Mouse (Mus musculus): ENCODE measurements at regions not wholly inside any gene's neighbourhood (a gene's known extent, or its start where the extent isn't known, plus 50 kb on each side); places are given as distances from the start of the nearest gene placed in this dataset.
A peak's percentile ranks its signal among the peaks of the same experiment; 100 is the strongest.

GRCm38 (mm10) chr6:143361963-143362362, 194.9 kb downstream of the Etnk1 start:
- peaks cover 2% of the 10 kb centered on the region; the same call in 1 of the 2 replicates for H3K4me1 ChIP-seq (replicated peaks; ENCODE audit: control insufficient read depth, insufficient read depth, low read length)
- ATAC-seq (ENCODE audit: low read depth) = no peak
- no peak overlapping the region for H3K4me3 ChIP-seq (ENCODE audit: low read length)
- no peaks in the 10 kb centered on the region for H3K36me3 ChIP-seq (ENCODE audit: control insufficient read depth, insufficient read depth, low read length)
- H3K27me3 ChIP-seq (ENCODE audit: control insufficient read depth, insufficient read depth, low read depth, low read length) = no peaks in the 10 kb centered on the region
- 87% methylated on average over 2 of the region's 2 CpGs for WGBS
- H3K4me2 ChIP-seq (ENCODE audit: low read depth, low read length) = no peak overlapping the region
- H3K9me3 ChIP-seq (ENCODE audit: control insufficient read depth, low read length) = no peaks in the 10 kb centered on the region
- no peak overlapping the region for H3K9ac ChIP-seq (ENCODE audit: low read length)
- H3K27ac ChIP-seq (ENCODE audit: low read length) = no peak overlapping the region

- Histone ChIP-seq H3K9ac (ENCODE audit: low read length) (no peak overlapping the region), H3K27ac (ENCODE audit: low read length) (no peak overlapping the region), H3K9me3 (ENCODE audit: control insufficient read depth, low read length) (no peaks in the 10 kb centered on the region), H3K4me1 (replicated peaks; ENCODE audit: control insufficient read depth, insufficient read depth, low read length) (peaks cover 2% of the 10 kb centered on the region; the same call in 1 of the 2 replicates), H3K36me3 (ENCODE audit: control insufficient read depth, insufficient read depth, low read length) (no peaks in the 10 kb centered on the region), H3K4me3 (ENCODE audit: low read length) (no peak overlapping the region), H3K4me2 (ENCODE audit: low read depth, low read length) (no peak overlapping the region), H3K27me3 (ENCODE audit: control insufficient read depth, insufficient read depth, low read depth, low read length) (no peaks in the 10 kb centered on the region)
- WGBS = 87% methylated on average over 5 of the region's 5 CpGs
- no peak for ATAC-seq (ENCODE audit: low read depth)
Observed at GRCm38 (mm10) chr6:143365840-143366239, 198.8 kb downstream of the Etnk1 start.

- Histone ChIP-seq H3K4me3 (ENCODE audit: low read length) (no peak overlapping the region), H3K9ac (ENCODE audit: low read length) (no peak overlapping the region), H3K27me3 (ENCODE audit: control insufficient read depth, insufficient read depth, low read depth, low read length) (no peaks in the 10 kb centered on the region), H3K9me3 (ENCODE audit: control insufficient read depth, low read length) (no peaks in the 10 kb centered on the region), H3K36me3 (ENCODE audit: control insufficient read depth, insufficient read depth, low read length) (no peaks in the 10 kb centered on the region), H3K27ac (ENCODE audit: low read length) (0 out of 2 replicates have a peak overlapping the region, but pooled peaks have one; percentile 1), H3K4me2 (ENCODE audit: low read depth, low read length) (no peak overlapping the region), H3K4me1 (replicated peaks; ENCODE audit: control insufficient read depth, insufficient read depth, low read length) (no peaks in the 10 kb centered on the region; the same call in 1 of the 2 replicates)
- 30% methylated on average over 3 of the region's 3 CpGs for WGBS
- peak; percentile 91 for ATAC-seq (ENCODE audit: low read depth)
Observed at GRCm38 (mm10) chr6:143367804-143368203, 200.8 kb downstream of the Etnk1 start.

- ATAC-seq (ENCODE audit: low read depth) = peak; percentile 41; the same call in 1 of the 2 replicates
Observed at GRCm38 (mm10) chr6:143368646-143369045, 201.6 kb downstream of the Etnk1 start.

GRCm38 (mm10) chr6:143372487-143372886, 205.5 kb downstream of the Etnk1 start:
- WGBS = 55% methylated on average over 5 of the region's 5 CpGs
- Histone ChIP-seq H3K36me3 (ENCODE audit: control insufficient read depth, insufficient read depth, low read length) (no peaks in the 10 kb centered on the region), H3K4me2 (ENCODE audit: low read depth, low read length) (no peak overlapping the region), H3K27me3 (ENCODE audit: control insufficient read depth, insufficient read depth, low read depth, low read length) (no peaks in the 10 kb centered on the region), H3K9ac (ENCODE audit: low read length) (no peak overlapping the region), H3K4me1 (replicated peaks; ENCODE audit: control insufficient read depth, insufficient read depth, low read length) (peaks cover 7% of the 10 kb centered on the region), H3K4me3 (ENCODE audit: low read length) (no peak overlapping the region), H3K9me3 (ENCODE audit: control insufficient read depth, low read length) (no peaks in the 10 kb centered on the region), H3K27ac (ENCODE audit: low read length) (no peak overlapping the region)
- no peak for ATAC-seq (ENCODE audit: low read depth)

More at GRCm38 (mm10) chr6:143368646-143369045, 201.6 kb downstream of the Etnk1 start:
- WGBS = 41% methylated on average over 8 of the region's 8 CpGs
- Histone ChIP-seq H3K9ac (ENCODE audit: low read length) (no peak overlapping the region), H3K36me3 (ENCODE audit: control insufficient read depth, insufficient read depth, low read length) (no peaks in the 10 kb centered on the region), H3K27ac (ENCODE audit: low read length) (no peak overlapping the region), H3K27me3 (ENCODE audit: control insufficient read depth, insufficient read depth, low read depth, low read length) (no peaks in the 10 kb centered on the region), H3K4me1 (replicated peaks; ENCODE audit: control insufficient read depth, insufficient read depth, low read length) (no peaks in the 10 kb centered on the region; the same call in 1 of the 2 replicates), H3K9me3 (ENCODE audit: control insufficient read depth, low read length) (no peaks in the 10 kb centered on the region), H3K4me2 (ENCODE audit: low read depth, low read length) (no peak overlapping the region), H3K4me3 (ENCODE audit: low read length) (no peak overlapping the region)

- Histone ChIP-seq H3K9me3 (ENCODE audit: control insufficient read depth, low read length) (no peaks in the 10 kb centered on the region), H3K36me3 (ENCODE audit: control insufficient read depth, insufficient read depth, low read length) (no peaks in the 10 kb centered on the region), H3K4me2 (ENCODE audit: low read depth, low read length) (no peak overlapping the region), H3K27me3 (ENCODE audit: control insufficient read depth, insufficient read depth, low read depth, low read length) (no peaks in the 10 kb centered on the region), H3K9ac (ENCODE audit: low read length) (no peak overlapping the region), H3K27ac (ENCODE audit: low read length) (no peak overlapping the region), H3K4me3 (ENCODE audit: low read length) (no peak overlapping the region), H3K4me1 (replicated peaks; ENCODE audit: control insufficient read depth, insufficient read depth, low read length) (peaks cover 7% of the 10 kb centered on the region)
- no peak; the same call in 1 of the 2 replicates for ATAC-seq (ENCODE audit: low read depth)
- WGBS = 55% methylated on average over 15 of the region's 15 CpGs
Observed at GRCm38 (mm10) chr6:143373686-143374273, 206.8 kb downstream of the Etnk1 start.

- H3K4me2 ChIP-seq (ENCODE audit: low read depth, low read length) = peak overlapping the region; percentile 18; the same call in 1 of the 2 replicates
- H3K27me3 ChIP-seq (ENCODE audit: control insufficient read depth, insufficient read depth, low read depth, low read length) = no peaks in the 10 kb centered on the region
- 48% methylated on average over 21 of the region's 21 CpGs for WGBS
- no peaks in the 10 kb centered on the region for H3K36me3 ChIP-seq (ENCODE audit: control insufficient read depth, insufficient read depth, low read length)
- H3K4me3 ChIP-seq (ENCODE audit: low read length) = no peak overlapping the region
- peak overlapping the region; percentile 51; the same call in 1 of the 2 replicates for H3K27ac ChIP-seq (ENCODE audit: low read length)
- H3K9me3 ChIP-seq (ENCODE audit: control insufficient read depth, low read length) = no peaks in the 10 kb centered on the region
- peaks cover 7% of the 10 kb centered on the region for H3K4me1 ChIP-seq (replicated peaks; ENCODE audit: control insufficient read depth, insufficient read depth, low read length)
- peak; percentile 76 for ATAC-seq (ENCODE audit: low read depth)
- H3K9ac ChIP-seq (ENCODE audit: low read length) = no peak overlapping the region
Observed at GRCm38 (mm10) chr6:143375951-143376713, 209.1 kb downstream of the Etnk1 start.

GRCm38 (mm10) chr6:143377121-143377520, 210.1 kb downstream of the Etnk1 start:
- Histone ChIP-seq H3K4me3 (ENCODE audit: low read length) (no peak overlapping the region), H3K9me3 (ENCODE audit: control insufficient read depth, low read length) (no peaks in the 10 kb centered on the region), H3K4me1 (replicated peaks; ENCODE audit: control insufficient read depth, insufficient read depth, low read length) (peaks cover 7% of the 10 kb centered on the region), H3K27me3 (ENCODE audit: control insufficient read depth, insufficient read depth, low read depth, low read length) (no peaks in the 10 kb centered on the region), H3K27ac (ENCODE audit: low read length) (no peak overlapping the region), H3K36me3 (ENCODE audit: control insufficient read depth, insufficient read depth, low read length) (no peaks in the 10 kb centered on the region), H3K9ac (ENCODE audit: low read length) (no peak overlapping the region), H3K4me2 (ENCODE audit: low read depth, low read length) (no peak overlapping the region)
- ATAC-seq (ENCODE audit: low read depth) = no peak
- 79% methylated on average over 14 of the region's 14 CpGs for WGBS

GRCm38 (mm10) chr6:143378126-143378525, 211.1 kb downstream of the Etnk1 start:
- H3K9me3 ChIP-seq (ENCODE audit: control insufficient read depth, low read length) = no peaks in the 10 kb centered on the region
- no peak overlapping the region for H3K27ac ChIP-seq (ENCODE audit: low read length)
- H3K9ac ChIP-seq (ENCODE audit: low read length) = no peak overlapping the region
- 87% methylated on average over 9 of the region's 9 CpGs for WGBS
- ATAC-seq (ENCODE audit: low read depth) = no peak
- H3K4me3 ChIP-seq (ENCODE audit: low read length) = no peak overlapping the region
- no peaks in the 10 kb centered on the region for H3K27me3 ChIP-seq (ENCODE audit: control insufficient read depth, insufficient read depth, low read depth, low read length)
- no peaks in the 10 kb centered on the region for H3K36me3 ChIP-seq (ENCODE audit: control insufficient read depth, insufficient read depth, low read length)
- peaks cover 7% of the 10 kb centered on the region for H3K4me1 ChIP-seq (replicated peaks; ENCODE audit: control insufficient read depth, insufficient read depth, low read length)
- H3K4me2 ChIP-seq (ENCODE audit: low read depth, low read length) = no peak overlapping the region

Data from lung, embryonic 16.5 days (tissue).